Mouse (Mus musculus) hindbrain, embryonic 15.5 days (tissue): ENCODE results near the gene Mafk. TPM values are rescaled to one million over a fixed set of nuclear protein-coding genes. Genes with fewer than 3 reads are reported as not detected.

Source experiments
- ATAC-seq: fragments of 200-750 bp; cut with Nextera tagmentation; 2 replicates; pipeline ENCODE4 v1.8.0; 2017; ENCODE audit warnings: low read depth, moderate number of reproducible peaks, moderate TSS enrichment; ENCODE audit not compliant: low FRiP score
- H3K27ac ChIP-seq: fragments of 300-500 bp; sonication (generic); replicated peaks from 2 replicates; pipeline ENCODE4 v1.5.1; 2015; ENCODE audit warnings: mild to moderate bottlenecking, inconsistent platforms
- H3K27me3 ChIP-seq: fragments of 300-500 bp; sonication (generic); 2 replicates; pipeline ENCODE4 v1.6.1; 2015; ENCODE audit warnings: control low read depth, inconsistent platforms
- H3K36me3 ChIP-seq: fragments of 300-500 bp; sonication (generic); 2 replicates; pipeline ENCODE4 v1.6.1; 2015; ENCODE audit warnings: control low read depth, inconsistent platforms
- H3K4me1 ChIP-seq: fragments of 300-500 bp; sonication (generic); replicated peaks from 2 replicates; pipeline ENCODE4 v1.6.1; 2015; ENCODE audit warnings: control low read depth, inconsistent platforms
- H3K4me2 ChIP-seq: fragments of 300-500 bp; sonication (generic); 2 replicates; pipeline ENCODE4 v1.6.1; 2015; ENCODE audit warnings: moderate library complexity, mild to moderate bottlenecking, inconsistent platforms
- H3K4me3 ChIP-seq: fragments of 300-500 bp; sonication (generic); 2 replicates; pipeline ENCODE4 v1.5.1; 2015; ENCODE audit warnings: mild to moderate bottlenecking, inconsistent platforms
- H3K9ac ChIP-seq: fragments of 300-500 bp; sonication (generic); 2 replicates; pipeline ENCODE4 v1.6.1; 2015; ENCODE audit warnings: inconsistent platforms
- H3K9me3 ChIP-seq: fragments of 300-500 bp; sonication (generic); 2 replicates; pipeline ENCODE4 v1.6.1; 2016; ENCODE audit warnings: control low read depth, inconsistent platforms
- WGBS: fragments of 180-500 bp; shearing (Covaris S2); methylation state at CpG from one replicate; pipeline ENCODE4 v1.1.7; 2015; 5-methylcytosine and 5-hydroxymethylcytosine counted together
- polyA plus RNA-seq: library from polyadenylated mRNA; unstranded; fragments of >200 nt; fragmentation: Nextera tagmentation; extraction: Ambion mirVana; gene quantifications from 2 replicates; pipeline ENCODE4 v1.2.1, GENCODE M21; 2015

Gene Mafk
- polyA plus RNA-seq, 1 experiment from 2014 or later = 13.5 TPM

DNA sequence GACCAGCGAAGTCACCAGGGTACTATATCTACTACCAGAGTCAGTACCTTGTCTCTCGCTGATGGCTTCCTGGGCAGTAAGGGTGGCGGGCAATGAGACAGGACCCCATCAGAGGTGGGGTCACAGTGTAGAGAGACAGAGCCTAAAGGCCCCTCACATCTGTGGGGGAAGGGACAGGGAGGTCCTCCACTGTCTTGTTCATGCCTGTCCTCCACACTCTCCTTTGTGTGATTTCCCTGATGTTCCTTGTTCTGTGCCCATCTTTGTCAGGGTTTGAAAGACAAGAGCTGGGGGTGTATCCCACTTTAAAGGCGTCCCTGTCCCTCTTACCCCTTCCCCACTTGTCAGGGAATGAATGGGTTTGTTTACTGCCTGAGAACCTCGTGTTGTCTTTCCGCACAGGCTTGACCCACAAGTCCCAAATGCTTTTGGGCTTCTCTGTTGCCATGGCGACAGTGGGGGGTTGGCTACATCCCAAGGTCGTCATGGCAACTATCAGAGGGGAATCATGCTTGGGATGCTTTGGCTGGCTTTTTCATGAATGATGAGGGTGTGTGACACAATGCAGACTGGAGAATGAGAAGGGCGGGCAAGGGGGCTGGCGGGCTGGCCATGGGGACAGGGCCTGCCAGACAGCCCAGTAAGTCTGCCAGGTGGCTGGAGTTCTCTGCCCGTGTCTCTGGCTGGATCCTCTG is 6.3 kb downstream of the Mafk start:
- H3K9me3 ChIP-seq = no peaks in the 10 kb centered on the region
- WGBS = 13% methylated on average over 11 of the region's 11 CpGs
- peak; percentile 88 for ATAC-seq

GRCm38 (mm10) chr5:139798168-139798900 is 7.0 kb downstream of the Mafk start:
- ATAC-seq = peak; percentile 56
- Histone ChIP-seq H3K27ac (peak overlapping the region; percentile 87), H3K36me3 (peaks cover 15% of the 10 kb centered on the region; the same call in 1 of the 2 replicates), H3K4me3 (peak overlapping the region; percentile 29), H3K27me3 (0 out of 2 replicates have a peak, but pooled peaks cover 5% of the 10 kb centered on the region), H3K4me1 (peaks cover 45% of the 10 kb centered on the region), H3K4me2 (peak overlapping the region; percentile 59), H3K9me3 (no peaks in the 10 kb centered on the region), H3K9ac (peak overlapping the region; percentile 39)
- 29% methylated on average over 12 of the region's 12 CpGs for WGBS

More for the DNA sequence above, 6.3 kb downstream of the Mafk start:
- Histone ChIP-seq H3K27me3 (0 out of 2 replicates have a peak, but pooled peaks cover 5% of the 10 kb centered on the region), H3K4me1 (peaks cover 51% of the 10 kb centered on the region), H3K36me3 (peaks cover 15% of the 10 kb centered on the region; the same call in 1 of the 2 replicates), H3K27ac (peak overlapping the region; percentile 87), H3K4me2 (peak overlapping the region; percentile 59), H3K9ac (peak overlapping the region; percentile 39), H3K4me3 (peak overlapping the region; percentile 29)

GRCm38 (mm10) chr5:139799041-139799440 is 7.7 kb downstream of the Mafk start:
- Histone ChIP-seq H3K36me3 (peaks cover 15% of the 10 kb centered on the region; the same call in 1 of the 2 replicates), H3K27ac (no peak overlapping the region), H3K9me3 (no peaks in the 10 kb centered on the region), H3K27me3 (no peaks in the 10 kb centered on the region), H3K4me2 (peak overlapping the region; percentile 59), H3K4me3 (no peak overlapping the region), H3K9ac (no peak overlapping the region), H3K4me1 (peaks cover 47% of the 10 kb centered on the region)
- 88% methylated on average over 9 of the region's 9 CpGs for WGBS
- ATAC-seq = no peak

GRCm38 (mm10) chr5:139799801-139800590 is 8.7 kb downstream of the Mafk start:
- Histone ChIP-seq H3K9ac (no peak overlapping the region), H3K9me3 (no peaks in the 10 kb centered on the region), H3K4me2 (no peak overlapping the region), H3K27me3 (no peaks in the 10 kb centered on the region), H3K36me3 (peaks cover 15% of the 10 kb centered on the region; the same call in 1 of the 2 replicates), H3K4me3 (no peak overlapping the region), H3K4me1 (peaks cover 48% of the 10 kb centered on the region), H3K27ac (no peak overlapping the region)
- 90% methylated on average over 32 of the region's 33 CpGs for WGBS
- no peak for ATAC-seq

DNA sequence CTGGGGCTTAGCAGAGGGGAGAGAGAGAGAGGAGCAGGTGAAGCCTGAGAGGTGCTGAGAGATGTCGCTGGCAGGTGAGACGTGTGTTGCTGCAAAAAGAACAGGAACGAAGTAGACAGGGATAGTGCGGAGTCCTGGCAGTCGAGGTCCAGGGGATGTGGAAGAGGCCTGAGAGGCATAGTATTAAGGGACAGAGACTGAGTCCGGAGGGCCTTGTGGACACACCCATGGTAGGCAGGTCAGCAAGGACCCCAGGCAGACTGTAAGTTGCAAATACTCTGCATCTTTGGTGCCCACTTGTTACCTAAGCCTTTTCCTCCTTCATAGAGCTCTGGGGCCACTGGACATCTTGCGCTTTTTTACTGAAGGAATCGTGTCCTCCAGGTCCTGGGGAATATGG is 9.9 kb downstream of the Mafk start:
- 97% methylated on average over 8 of the region's 8 CpGs for WGBS
- Histone ChIP-seq H3K27me3 (no peaks in the 10 kb centered on the region), H3K4me2 (no peak overlapping the region), H3K9ac (no peak overlapping the region), H3K9me3 (no peaks in the 10 kb centered on the region), H3K27ac (no peak overlapping the region), H3K36me3 (peaks cover 15% of the 10 kb centered on the region; the same call in 1 of the 2 replicates), H3K4me1 (peaks cover 43% of the 10 kb centered on the region), H3K4me3 (no peak overlapping the region)
- ATAC-seq = no peak

GRCm38 (mm10) chr5:139801880-139802279 is 10.6 kb downstream of the Mafk start:
- no peaks in the 10 kb centered on the region for H3K9me3 ChIP-seq
- ATAC-seq = no peak
- 95% methylated on average over 10 of the region's 10 CpGs for WGBS
- peaks cover 15% of the 10 kb centered on the region; the same call in 1 of the 2 replicates for H3K36me3 ChIP-seq
- H3K4me2 ChIP-seq = no peak overlapping the region
- peaks cover 36% of the 10 kb centered on the region for H3K4me1 ChIP-seq
- H3K4me3 ChIP-seq = no peak overlapping the region
- H3K27ac ChIP-seq = no peak overlapping the region
- H3K9ac ChIP-seq = no peak overlapping the region
- no peaks in the 10 kb centered on the region for H3K27me3 ChIP-seq

DNA sequence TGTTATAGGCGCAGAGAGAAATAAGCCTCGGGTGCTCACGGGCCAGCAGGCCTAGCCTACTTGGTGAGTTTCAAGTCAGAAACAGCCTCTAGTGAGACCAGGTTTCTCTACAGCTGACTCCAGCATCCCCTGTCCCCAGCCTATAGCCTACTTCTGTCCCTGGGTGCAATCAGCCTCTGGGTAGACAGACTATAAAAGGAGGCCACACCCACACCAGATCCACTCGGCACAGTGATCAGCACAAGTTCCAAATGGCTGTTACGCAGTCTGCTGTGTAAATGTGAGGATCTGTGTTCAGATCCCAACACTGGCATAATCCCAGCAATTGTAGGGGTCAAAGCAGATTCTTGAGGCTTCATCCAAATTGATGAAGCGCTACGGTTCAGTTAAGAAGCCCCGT is 11.9 kb downstream of the Mafk start:
- peaks cover 24% of the 10 kb centered on the region for H3K4me1 ChIP-seq
- 77% methylated on average over 8 of the region's 8 CpGs for WGBS
- H3K27me3 ChIP-seq = no peaks in the 10 kb centered on the region
- H3K4me2 ChIP-seq = no peak overlapping the region
- H3K9me3 ChIP-seq = no peaks in the 10 kb centered on the region
- H3K4me3 ChIP-seq = no peak overlapping the region
- no peak for ATAC-seq
- H3K27ac ChIP-seq = no peak overlapping the region
- H3K9ac ChIP-seq = no peak overlapping the region
- peaks cover 15% of the 10 kb centered on the region; the same call in 1 of the 2 replicates for H3K36me3 ChIP-seq

DNA sequence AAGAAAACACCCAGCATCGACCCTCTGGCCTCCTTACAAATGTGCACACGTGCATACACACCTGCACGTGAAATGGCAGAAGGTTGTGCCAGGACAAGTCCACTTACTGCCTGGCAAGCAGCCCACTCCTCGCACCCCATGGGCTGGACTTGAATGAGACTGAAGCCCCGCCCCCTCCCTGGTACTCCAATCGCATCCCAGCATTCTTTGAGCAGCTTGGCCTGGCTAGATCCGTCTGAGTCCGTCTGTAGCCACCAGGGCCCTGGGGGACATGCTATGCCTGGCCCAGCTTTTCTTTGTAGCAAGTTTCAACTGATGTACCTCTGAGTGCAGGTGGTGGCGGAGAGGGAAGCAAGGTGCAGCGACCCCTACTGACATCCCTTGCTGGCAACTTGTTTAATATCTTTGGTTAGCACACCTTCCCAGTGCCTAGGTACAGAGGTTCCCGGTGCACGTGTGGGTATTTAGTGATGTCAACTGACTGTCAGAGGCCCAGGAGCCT is 12.3 kb downstream of the Mafk start:
- Histone ChIP-seq H3K27me3 (no peaks in the 10 kb centered on the region), H3K27ac (no peak overlapping the region), H3K9me3 (no peaks in the 10 kb centered on the region), H3K4me2 (peak overlapping the region; percentile 27), H3K4me3 (no peak overlapping the region), H3K36me3 (peaks cover 15% of the 10 kb centered on the region; the same call in 1 of the 2 replicates), H3K4me1 (peaks cover 19% of the 10 kb centered on the region), H3K9ac (no peak overlapping the region)
- 11% methylated on average over 12 of the region's 12 CpGs for WGBS
- no peak for ATAC-seq

GRCm38 (mm10) chr5:139804107-139804551 is 12.8 kb downstream of the Mafk start:
- Histone ChIP-seq H3K4me1 (peaks cover 14% of the 10 kb centered on the region), H3K9me3 (no peaks in the 10 kb centered on the region), H3K4me2 (peak overlapping the region; percentile 27; the same call in 1 of the 2 replicates), H3K36me3 (peaks cover 15% of the 10 kb centered on the region; the same call in 1 of the 2 replicates), H3K27me3 (no peaks in the 10 kb centered on the region), H3K4me3 (no peak overlapping the region), H3K27ac (no peak overlapping the region), H3K9ac (no peak overlapping the region)
- ATAC-seq = no peak
- 7% methylated on average over 6 of the region's 6 CpGs for WGBS

DNA sequence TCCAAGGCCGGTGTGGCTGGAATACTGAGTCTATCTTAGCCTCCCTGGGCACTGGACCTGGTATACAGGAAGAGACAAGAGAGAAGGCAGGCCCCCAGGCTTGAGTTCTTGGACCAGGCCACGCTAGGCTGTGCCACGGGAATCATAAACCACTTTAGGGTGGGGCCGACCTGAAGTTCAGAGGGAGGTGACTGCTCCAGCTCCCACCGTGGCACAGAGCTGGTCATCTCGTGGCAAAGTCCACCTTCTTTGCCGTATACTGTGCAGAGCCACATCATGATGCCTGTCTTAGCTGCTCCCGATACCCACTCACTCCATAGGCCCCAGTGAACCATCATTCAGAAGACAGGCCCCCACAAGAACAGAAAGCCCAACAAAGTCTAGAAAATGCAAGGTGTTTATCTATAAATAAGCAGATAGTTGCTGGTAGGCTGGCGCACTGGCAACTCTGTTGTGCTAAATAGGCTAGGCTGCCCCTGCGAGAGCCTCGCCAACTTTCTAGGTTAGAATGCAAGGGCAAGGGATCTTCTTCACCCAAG is 13.3 kb downstream of the Mafk start:
- no peaks in the 10 kb centered on the region for H3K9me3 ChIP-seq
- peaks cover 13% of the 10 kb centered on the region; the same call in 1 of the 2 replicates for H3K36me3 ChIP-seq
- H3K27me3 ChIP-seq = no peaks in the 10 kb centered on the region
- H3K9ac ChIP-seq = no peak overlapping the region
- H3K27ac ChIP-seq = no peak overlapping the region
- no peak overlapping the region for H3K4me2 ChIP-seq
- peaks cover 9% of the 10 kb centered on the region for H3K4me1 ChIP-seq
- no peak for ATAC-seq
- 88% methylated on average over 11 of the region's 11 CpGs for WGBS
- no peak overlapping the region for H3K4me3 ChIP-seq

DNA sequence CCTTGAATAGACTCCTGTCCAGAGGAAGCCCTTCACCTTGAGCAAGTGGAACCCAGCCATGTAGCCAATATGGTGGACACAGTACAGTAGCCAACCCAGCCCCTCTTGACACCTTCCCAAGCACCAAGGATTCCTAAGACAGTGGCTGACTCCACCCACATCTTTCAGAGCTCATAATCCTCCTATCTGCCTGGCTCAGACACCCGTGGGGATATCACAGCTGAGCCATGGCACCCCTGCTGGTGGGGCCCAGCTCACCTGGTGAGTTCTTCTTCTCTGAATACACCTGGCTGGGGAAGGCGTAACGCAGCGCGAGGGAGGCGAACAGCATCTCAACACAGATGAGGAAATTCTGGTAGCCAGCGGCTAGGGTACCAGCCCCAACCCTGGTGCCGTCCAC is 14.6 kb downstream of the Mafk start:
- Histone ChIP-seq H3K9ac (no peak overlapping the region), H3K4me1 (peaks cover 7% of the 10 kb centered on the region), H3K27me3 (no peaks in the 10 kb centered on the region), H3K4me3 (no peak overlapping the region), H3K4me2 (no peak overlapping the region), H3K27ac (no peak overlapping the region), H3K9me3 (no peaks in the 10 kb centered on the region), H3K36me3 (peaks cover under 1% of the 10 kb centered on the region; the same call in 1 of the 2 replicates)
- 92% methylated on average over 8 of the region's 8 CpGs for WGBS
- ATAC-seq = no peak
